ENCODE assay signal across 32 mouse cellular contexts in genomic region chr5:127602996-127603395, GRCm38 (mm10). TPM values are rescaled to one million over a fixed set of nuclear protein-coding genes. Genes with fewer than 3 reads are reported as not detected.
"Had no signal": no experiment of that assay in that cellular context is flagged by ENCODE, and none has a peak within 500 bp of the region (broad histone marks: within the 10 kb centered on the region; RNA-seq: fewer than 3 reads in every experiment).

No protein-coding gene starts in this region.

- H3K9ac ChIP-seq: embryonic facial prominence, embryonic 12.5 days; embryonic facial prominence, embryonic 13.5 days; embryonic facial prominence, embryonic 15.5 days; forebrain, embryonic 12.5 days; forebrain, embryonic 13.5 days; forebrain, embryonic 15.5 days; forebrain, postnatal 0 days had no signal

- H3K27me3 ChIP-seq: embryonic facial prominence, embryonic 12.5 days; embryonic facial prominence, embryonic 13.5 days; embryonic facial prominence, embryonic 15.5 days; forebrain, embryonic 12.5 days; forebrain, embryonic 13.5 days; forebrain, embryonic 15.5 days had no signal

- H3K4me2 ChIP-seq: embryonic facial prominence, embryonic 12.5 days; embryonic facial prominence, embryonic 13.5 days; embryonic facial prominence, embryonic 15.5 days; forebrain, embryonic 12.5 days; forebrain, embryonic 13.5 days; forebrain, embryonic 15.5 days had no signal

- ATAC-seq: forebrain, embryonic 13.5 days; forebrain, embryonic 14.5 days; forebrain, embryonic 15.5 days; forebrain, embryonic 16.5 days; forebrain, postnatal 0 days had no signal

- H3K4me1 ChIP-seq: embryonic facial prominence, embryonic 10.5 days; embryonic facial prominence, embryonic 12.5 days; embryonic facial prominence, embryonic 13.5 days; embryonic facial prominence, embryonic 15.5 days; forebrain, embryonic 10.5 days; forebrain, embryonic 12.5 days; forebrain, embryonic 13.5 days; forebrain, embryonic 15.5 days had no signal

- H3K27ac ChIP-seq: embryonic facial prominence, embryonic 10.5 days; embryonic facial prominence, embryonic 12.5 days; embryonic facial prominence, embryonic 13.5 days; embryonic facial prominence, embryonic 15.5 days; forebrain, embryonic 10.5 days; forebrain, embryonic 12.5 days; forebrain, embryonic 13.5 days; forebrain, embryonic 15.5 days; gastrocnemius, adult 2 months; heart, adult 2 months had no signal

- DNase-seq: cerebellum, adult 9-10 months; cerebellum, adult 9-11 months; cerebellum, postnatal 10 days; cerebellum, postnatal 14 days; cerebellum, postnatal 25 days; cerebellum, postnatal 36 days; embryo, embryonic 11 days; forebrain, postnatal 0 days; gastrocnemius, adult 2 months; gastrocnemius, postnatal 10 days; gastrocnemius, postnatal 14 days; gastrocnemius, postnatal 25 days; gastrocnemius, postnatal 36 days; heart, adult 11 months; heart, adult 18-20 months; heart, adult 2 months had no signal

- H3K9me3 ChIP-seq: embryonic facial prominence, embryonic 10.5 days; embryonic facial prominence, embryonic 12.5 days; embryonic facial prominence, embryonic 13.5 days; embryonic facial prominence, embryonic 15.5 days; forebrain, embryonic 10.5 days; forebrain, embryonic 12.5 days; forebrain, embryonic 13.5 days; forebrain, embryonic 15.5 days had no signal

- H3K4me3 ChIP-seq: embryonic facial prominence, embryonic 10.5 days; embryonic facial prominence, embryonic 12.5 days; embryonic facial prominence, embryonic 13.5 days; embryonic facial prominence, embryonic 15.5 days; erythroblast, embryonic 14.5 days; forebrain, embryonic 10.5 days; forebrain, embryonic 12.5 days; forebrain, embryonic 13.5 days; forebrain, embryonic 15.5 days; gastrocnemius, adult 2 months; heart, adult 2 months had no signal

RNA-seq across cellular contexts. Expression of gene Glt1d1, which starts 29.1 kb away (rescaled TPM):
- total RNA-seq: common myeloid progenitor, adult 5-6 weeks; gastrocnemius, adult 18-20 months; gastrocnemius, adult 2 months; gastrocnemius, adult 8-10 months; gastrocnemius, postnatal 14 days; gastrocnemius, postnatal 25 days; gastrocnemius, postnatal 36 days; gastrocnemius, postnatal 4 days; heart, adult 18-20 months; heart, adult 2 months; heart, adult 8-10 months had no signal
- polyA plus RNA-seq: erythroblast, embryonic 14.5 days; heart, adult 2 months had no signal
